Mouse (Mus musculus) lung, embryonic 15.5 days (tissue): ENCODE measurements at regions not wholly inside any gene's neighbourhood (a gene's known extent, or its start where the extent isn't known, plus 50 kb on each side); places are given as distances from the start of the nearest gene placed in this dataset.

Experiments used
- ATAC-seq: fragments of 200-750 bp; cut with Nextera tagmentation; 2 replicates; pipeline ENCODE4 v1.8.0; 2017; ENCODE audit warnings: moderate number of reproducible peaks, borderline replicate concordance; ENCODE audit not compliant: low FRiP score, low TSS enrichment; ENCODE audit errors: extremely low read depth
- H3K27ac ChIP-seq: fragments of 300-500 bp; sonication (generic); 2 replicates; pipeline ENCODE4 v1.5.1; 2015; ENCODE audit warnings: moderate library complexity, mild to moderate bottlenecking, inconsistent platforms
- H3K27me3 ChIP-seq: fragments of 300-500 bp; sonication (generic); 2 replicates; pipeline ENCODE4 v1.6.1; 2015; ENCODE audit warnings: inconsistent platforms
- H3K36me3 ChIP-seq: fragments of 300-500 bp; sonication (generic); 2 replicates; pipeline ENCODE4 v1.6.1; 2015; ENCODE audit warnings: inconsistent platforms
- H3K4me1 ChIP-seq: fragments of 300-500 bp; sonication (generic); 2 replicates; pipeline ENCODE4 v1.6.1; 2015; ENCODE audit warnings: inconsistent platforms
- H3K4me2 ChIP-seq: fragments of 300-500 bp; sonication (generic); 2 replicates; pipeline ENCODE4 v1.6.1; 2015; ENCODE audit warnings: inconsistent platforms, mild to moderate bottlenecking, moderate library complexity
- H3K4me3 ChIP-seq: fragments of 300-500 bp; sonication (generic); 2 replicates; pipeline ENCODE4 v1.5.1; 2015; ENCODE audit warnings: mild to moderate bottlenecking, inconsistent platforms
- H3K9ac ChIP-seq: fragments of 300-500 bp; sonication (generic); 2 replicates; pipeline ENCODE4 v1.6.1; 2015; ENCODE audit warnings: inconsistent platforms
- H3K9me3 ChIP-seq: fragments of 300-500 bp; sonication (generic); 2 replicates; pipeline ENCODE4 v1.6.1; 2016; ENCODE audit warnings: inconsistent platforms
- WGBS: fragments of 180-500 bp; shearing (Covaris S2); methylation state at CpG from one replicate; pipeline ENCODE4 v1.1.7; 2015; 5-methylcytosine and 5-hydroxymethylcytosine counted together

GRCm38 (mm10) chr16:30137812-30138211, 73.6 kb downstream of the Hes1 start:
- Histone ChIP-seq H3K36me3 (no peaks in the 10 kb centered on the region), H3K4me3 (no peak overlapping the region), H3K4me2 (no peak overlapping the region), H3K27ac (no peak overlapping the region), H3K9ac (no peak overlapping the region), H3K27me3 (no peaks in the 10 kb centered on the region), H3K4me1 (peaks cover 9% of the 10 kb centered on the region), H3K9me3 (no peaks in the 10 kb centered on the region)
- no peak for ATAC-seq
- 87% methylated on average over 1 of the region's 1 CpGs for WGBS

GRCm38 (mm10) chr16:30144818-30145464, 80.8 kb downstream of the Hes1 start:
- ATAC-seq, result no peak
- no peaks in the 10 kb centered on the region for H3K36me3 ChIP-seq
- H3K4me2 ChIP-seq, result peak overlapping the region; percentile 54
- H3K4me3 ChIP-seq, result peak overlapping the region; percentile 22; the same call in 1 of the 2 replicates
- H3K9ac ChIP-seq, result peak overlapping the region; percentile 29; the same call in 1 of the 2 replicates
- H3K9me3 ChIP-seq, result no peaks in the 10 kb centered on the region
- no peaks in the 10 kb centered on the region for H3K27me3 ChIP-seq
- 7% methylated on average over 13 of the region's 13 CpGs for WGBS
- H3K4me1 ChIP-seq, result peaks cover 10% of the 10 kb centered on the region; the same call in 1 of the 2 replicates
- peak overlapping the region; percentile 85 for H3K27ac ChIP-seq

- H3K36me3 ChIP-seq, result no peaks in the 10 kb centered on the region
- peak overlapping the region; percentile 22 for H3K4me3 ChIP-seq
- peak overlapping the region; percentile 29; the same call in 1 of the 2 replicates for H3K9ac ChIP-seq
- peaks cover 10% of the 10 kb centered on the region; the same call in 1 of the 2 replicates for H3K4me1 ChIP-seq
- peak overlapping the region; percentile 54 for H3K4me2 ChIP-seq
- ATAC-seq, result 0 out of 2 replicates have a peak, but pooled peaks have one; percentile 49
- H3K27ac ChIP-seq, result peak overlapping the region; percentile 85
- H3K27me3 ChIP-seq, result no peaks in the 10 kb centered on the region
- no peaks in the 10 kb centered on the region for H3K9me3 ChIP-seq
- 19% methylated on average over 16 of the region's 16 CpGs for WGBS
These were observed 81.5 kb downstream of the Hes1 start for GRCm38 (mm10) chr16:30145465-30146207.

GRCm38 (mm10) chr16:30146208-30146525, 82.0 kb downstream of the Hes1 start:
- Histone ChIP-seq H3K27ac (peak overlapping the region; percentile 85; the same call in 1 of the 2 replicates), H3K4me3 (no peak overlapping the region), H3K4me2 (no peak overlapping the region), H3K9ac (no peak overlapping the region), H3K36me3 (no peaks in the 10 kb centered on the region), H3K4me1 (peaks cover 10% of the 10 kb centered on the region; the same call in 1 of the 2 replicates), H3K27me3 (no peaks in the 10 kb centered on the region), H3K9me3 (no peaks in the 10 kb centered on the region)
- no peak for ATAC-seq
- WGBS, result 80% methylated on average over 1 of the region's 1 CpGs

GRCm38 (mm10) chr16:30147296-30147695, 83.1 kb downstream of the Hes1 start:
- Histone ChIP-seq H3K9me3 (no peaks in the 10 kb centered on the region), H3K4me1 (peaks cover 10% of the 10 kb centered on the region; the same call in 1 of the 2 replicates), H3K36me3 (no peaks in the 10 kb centered on the region), H3K27me3 (no peaks in the 10 kb centered on the region), H3K27ac (no peak overlapping the region), H3K4me3 (no peak overlapping the region), H3K9ac (no peak overlapping the region), H3K4me2 (no peak overlapping the region)
- no peak for ATAC-seq
- WGBS, result 81% methylated on average over 4 of the region's 4 CpGs

GRCm38 (mm10) chr16:30151104-30151503, 86.9 kb downstream of the Hes1 start:
- ATAC-seq, result no peak
- 60% methylated on average over 3 of the region's 3 CpGs for WGBS

GRCm38 (mm10) chr16:30155070-30155469, 90.9 kb downstream of the Hes1 start:
- no peak for ATAC-seq
- Histone ChIP-seq H3K4me2 (no peak overlapping the region), H3K36me3 (no peaks in the 10 kb centered on the region), H3K9ac (no peak overlapping the region), H3K4me3 (no peak overlapping the region), H3K27ac (no peak overlapping the region), H3K27me3 (no peaks in the 10 kb centered on the region), H3K4me1 (peaks cover 17% of the 10 kb centered on the region), H3K9me3 (no peaks in the 10 kb centered on the region)
- 25% methylated on average over 6 of the region's 6 CpGs for WGBS

More at GRCm38 (mm10) chr16:30151104-30151503, 86.9 kb downstream of the Hes1 start:
- H3K4me2 ChIP-seq, result no peak overlapping the region
- H3K27me3 ChIP-seq, result no peaks in the 10 kb centered on the region
- peaks cover 10% of the 10 kb centered on the region for H3K4me1 ChIP-seq
- H3K36me3 ChIP-seq, result no peaks in the 10 kb centered on the region
- no peak overlapping the region for H3K27ac ChIP-seq
- H3K9me3 ChIP-seq, result no peaks in the 10 kb centered on the region
- H3K4me3 ChIP-seq, result no peak overlapping the region
- H3K9ac ChIP-seq, result no peak overlapping the region

GRCm38 (mm10) chr16:30155486-30156246, 91.5 kb downstream of the Hes1 start:
- Histone ChIP-seq H3K4me2 (no peak overlapping the region), H3K4me3 (no peak overlapping the region), H3K4me1 (peaks cover 22% of the 10 kb centered on the region), H3K27me3 (no peaks in the 10 kb centered on the region), H3K9ac (no peak overlapping the region), H3K27ac (no peak overlapping the region), H3K36me3 (no peaks in the 10 kb centered on the region), H3K9me3 (no peaks in the 10 kb centered on the region)
- 25% methylated on average over 6 of the region's 6 CpGs for WGBS
- ATAC-seq, result no peak

- Histone ChIP-seq H3K27ac (no peak overlapping the region), H3K36me3 (no peaks in the 10 kb centered on the region), H3K9me3 (no peaks in the 10 kb centered on the region), H3K4me1 (peaks cover 29% of the 10 kb centered on the region), H3K27me3 (no peaks in the 10 kb centered on the region), H3K9ac (no peak overlapping the region), H3K4me3 (no peak overlapping the region), H3K4me2 (no peak overlapping the region)
- ATAC-seq, result no peak
- WGBS, result 93% methylated on average over 9 of the region's 9 CpGs
These were observed 94.0 kb downstream of the Hes1 start for GRCm38 (mm10) chr16:30158184-30158583.

- 20% methylated on average over 2 of the region's 2 CpGs for WGBS
- Histone ChIP-seq H3K36me3 (no peaks in the 10 kb centered on the region), H3K4me1 (peaks cover 25% of the 10 kb centered on the region), H3K4me2 (no peak overlapping the region), H3K4me3 (no peak overlapping the region), H3K9me3 (no peaks in the 10 kb centered on the region), H3K27me3 (no peaks in the 10 kb centered on the region), H3K27ac (0 out of 2 replicates have a peak overlapping the region, but pooled peaks have one; percentile 0), H3K9ac (no peak overlapping the region)
- no peak for ATAC-seq
These were observed 96.2 kb downstream of the Hes1 start for GRCm38 (mm10) chr16:30160399-30160798.

- no peak overlapping the region for H3K9ac ChIP-seq
- 75% methylated on average over 4 of the region's 4 CpGs for WGBS
- no peak for ATAC-seq
These were observed 99.1 kb downstream of the Hes1 start for GRCm38 (mm10) chr16:30163303-30163702.

More at GRCm38 (mm10) chr16:30163303-30163702, 99.1 kb downstream of the Hes1 start:
- Histone ChIP-seq H3K4me2 (no peak overlapping the region), H3K27me3 (no peaks in the 10 kb centered on the region), H3K4me1 (peaks cover 12% of the 10 kb centered on the region; the same call in 1 of the 2 replicates), H3K9me3 (no peaks in the 10 kb centered on the region), H3K27ac (no peak overlapping the region), H3K36me3 (no peaks in the 10 kb centered on the region), H3K4me3 (no peak overlapping the region)
